ENCODE assay signal across 18 mouse cellular contexts in the genomic region with DNA sequence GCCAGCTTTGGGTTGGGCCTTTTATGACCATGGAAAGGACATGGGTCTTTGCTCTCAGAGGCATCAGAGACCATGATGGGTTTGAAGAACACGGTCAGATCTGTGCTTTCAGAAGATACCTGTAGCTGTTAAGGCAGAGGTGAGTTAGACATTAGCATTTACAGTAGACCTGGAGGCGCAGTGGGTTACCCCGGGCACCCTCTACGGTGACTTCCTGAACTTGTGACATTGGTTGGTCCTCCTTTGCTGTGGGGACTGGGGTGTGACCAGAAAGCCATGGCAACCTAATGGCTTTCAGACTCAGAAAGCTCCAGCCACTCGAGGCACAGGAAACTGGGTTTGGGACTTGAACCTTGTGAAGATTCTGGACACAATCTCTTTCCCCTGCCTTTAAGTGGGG. TPM values are rescaled to one million over a fixed set of nuclear protein-coding genes. Genes with fewer than 3 reads are reported as not detected.
A peak's percentile ranks its signal among the peaks of the same experiment; 100 is the strongest.
DNase-seq lines count a peak whose midpoint lies in the region; ATAC-seq lines count a peak whose summit lies in the region.
"Had no signal": no experiment of that assay in that cellular context is flagged by ENCODE, and none has a peak within 500 bp of the region (broad histone marks: within the 10 kb centered on the region; RNA-seq: fewer than 3 reads in every experiment).

No protein-coding gene starts in this region.

- peaks cover 21% of the 10 kb centered on the region for H3K4me1 ChIP-seq in heart, embryonic 10.5 days
- H3K4me1 ChIP-seq in liver, embryonic 12.5 days: peaks cover 81% of the 10 kb centered on the region
- peaks cover 68% of the 10 kb centered on the region for H3K4me1 ChIP-seq in liver, embryonic 16.5 days (ENCODE audit: control insufficient read depth, low read depth, low read length)
- H3K4me1 ChIP-seq in midbrain, embryonic 11.5 days (ENCODE audit: control insufficient read depth, insufficient read depth, low read length): peaks cover under 1% of the 10 kb centered on the region; the same call in 1 of the 2 replicates

- no peaks in the 10 kb centered on the region for H3K9me3 ChIP-seq in heart, embryonic 10.5 days
- no peaks in the 10 kb centered on the region for H3K9me3 ChIP-seq in liver, embryonic 12.5 days (replicated peaks)
- no peaks in the 10 kb centered on the region for H3K9me3 ChIP-seq in liver, embryonic 16.5 days (replicated peaks; ENCODE audit: control insufficient read depth, low read length)
- no peaks in the 10 kb centered on the region for H3K9me3 ChIP-seq in midbrain, embryonic 11.5 days (ENCODE audit: control insufficient read depth, low read length)
- H3K9me3 ChIP-seq: embryonic facial prominence, embryonic 15.5 days; forebrain, embryonic 12.5 days; hindbrain, embryonic 13.5 days had no signal

- H3K27me3 ChIP-seq in heart, embryonic 10.5 days (ENCODE audit: insufficient read depth, poor library complexity, severe bottlenecking): peaks cover 3% of the 10 kb centered on the region; the same call in 1 of the 2 replicates
- H3K27me3 ChIP-seq in liver, embryonic 12.5 days (replicated peaks): no peaks in the 10 kb centered on the region
- no peaks in the 10 kb centered on the region for H3K27me3 ChIP-seq in liver, embryonic 16.5 days (ENCODE audit: control insufficient read depth, insufficient read depth, low read depth, low read length)
- H3K27me3 ChIP-seq in midbrain, embryonic 11.5 days (ENCODE audit: control insufficient read depth, insufficient read depth, low read length): peaks cover 7% of the 10 kb centered on the region
- H3K27me3 ChIP-seq: embryonic facial prominence, embryonic 15.5 days had no signal

- ATAC-seq in liver, embryonic 12.5 days: no peak
- no peak for ATAC-seq in liver, embryonic 16.5 days (ENCODE audit: low read depth)
- no peak for ATAC-seq in midbrain, embryonic 11.5 days (ENCODE audit: low FRiP score)
- ATAC-seq: forebrain, embryonic 16.5 days; hindbrain, postnatal 0 days had no signal

- 88% methylated on average over 5 of the region's 5 CpGs for WGBS in heart, embryonic 10.5 days
- 76% methylated on average over 5 of the region's 5 CpGs for WGBS in liver, embryonic 12.5 days (ENCODE audit: insufficient replicate concordance)
- WGBS in liver, embryonic 16.5 days (ENCODE audit: insufficient replicate concordance): 77% methylated on average over 5 of the region's 5 CpGs
- 93% methylated on average over 5 of the region's 5 CpGs for WGBS in midbrain, embryonic 11.5 days

- H3K9ac ChIP-seq in liver, embryonic 12.5 days: peak overlapping the region; percentile 79
- peak overlapping the region; percentile 73 for H3K9ac ChIP-seq in liver, embryonic 16.5 days (ENCODE audit: low read depth, low read length)
- H3K9ac ChIP-seq in midbrain, embryonic 11.5 days (ENCODE audit: low read length): no peak overlapping the region
- H3K9ac ChIP-seq: embryonic facial prominence, embryonic 15.5 days; forebrain, embryonic 12.5 days; hindbrain, embryonic 13.5 days had no signal

- peak overlapping the region; percentile 81; the same call in 1 of the 2 replicates for H3K27ac ChIP-seq in heart, embryonic 10.5 days
- peak overlapping the region; percentile 99 for H3K27ac ChIP-seq in liver, embryonic 12.5 days
- peak overlapping the region; percentile 98 for H3K27ac ChIP-seq in liver, embryonic 16.5 days (ENCODE audit: low read length)
- H3K27ac ChIP-seq in midbrain, embryonic 11.5 days (ENCODE audit: low read depth, low read length): no peak overlapping the region
- H3K27ac ChIP-seq: embryonic facial prominence, embryonic 15.5 days; forebrain, embryonic 12.5 days; hindbrain, embryonic 13.5 days; hindbrain, postnatal 0 days had no signal

- no peak overlapping the region for H3K4me3 ChIP-seq in heart, embryonic 10.5 days
- H3K4me3 ChIP-seq in liver, embryonic 12.5 days: peak overlapping the region; percentile 44; the same call in 1 of the 2 replicates
- H3K4me3 ChIP-seq in liver, embryonic 16.5 days (ENCODE audit: low read depth, low read length): peak overlapping the region; percentile 49; the same call in 1 of the 2 replicates
- H3K4me3 ChIP-seq in midbrain, embryonic 11.5 days (ENCODE audit: low read depth, low read length): no peak overlapping the region
- H3K4me3 ChIP-seq: embryonic facial prominence, embryonic 15.5 days; forebrain, embryonic 12.5 days; hindbrain, embryonic 13.5 days had no signal

- H3K36me3 ChIP-seq in heart, embryonic 10.5 days: no peaks in the 10 kb centered on the region
- 0 out of 2 replicates have a peak, but pooled peaks cover 5% of the 10 kb centered on the region for H3K36me3 ChIP-seq in liver, embryonic 12.5 days
- no peaks in the 10 kb centered on the region for H3K36me3 ChIP-seq in liver, embryonic 16.5 days (ENCODE audit: control insufficient read depth, insufficient read depth)
- H3K36me3 ChIP-seq in midbrain, embryonic 11.5 days (ENCODE audit: control insufficient read depth, insufficient read depth, low read length): no peaks in the 10 kb centered on the region
- H3K36me3 ChIP-seq: embryonic facial prominence, embryonic 15.5 days; forebrain, embryonic 12.5 days; hindbrain, embryonic 13.5 days had no signal

- H3K4me2 ChIP-seq in liver, embryonic 12.5 days: peak overlapping the region; percentile 91
- peak overlapping the region; percentile 77 for H3K4me2 ChIP-seq in liver, embryonic 16.5 days (ENCODE audit: low read depth, low read length)
- H3K4me2 ChIP-seq in midbrain, embryonic 11.5 days: no peak overlapping the region
- H3K4me2 ChIP-seq: embryonic facial prominence, embryonic 15.5 days; forebrain, embryonic 12.5 days; hindbrain, embryonic 13.5 days had no signal

- DNase-seq in heart, embryonic 10.5 days (ENCODE audit: low spot score): no peak
- DNase-seq in heart, adult 9 months (ENCODE audit: low spot score in 2 of 2): no peak
- DNase-seq in c-Kit-negative CD71-positive TER-119-positive erythroid progenitor cells, embryonic 14.5 days (ENCODE audit: low read depth, low spot score): peak; percentile 37
- no peak for DNase-seq in cerebellum, adult 9-11 months
- DNase-seq in midbrain, embryonic 11.5 days (ENCODE audit: low spot score, missing footprints): no peak
- DNase-seq: adrenal gland, postnatal 10 days; cerebellum, adult 18-20 months; cerebellum, postnatal 14 days; embryo, embryonic 11 days; gastrocnemius, postnatal 25 days; heart, postnatal 4 days had no signal

RNA-seq across cellular contexts. Expression of a gene that starts 5.8 kb away (rescaled TPM):
- 9.4 and 10.7 TPM in 2 replicates for polyA plus RNA-seq in heart, embryonic 10.5 days (2016; fragmentation: Nextera tagmentation; extraction: Ambion mirVana)
- polyA plus RNA-seq in liver, embryonic 12.5 days (2016; fragmentation: Nextera tagmentation; extraction: Ambion mirVana): 12.9 and 13.7 TPM in 2 replicates
- 10.4 and 11.8 TPM in 2 replicates for polyA plus RNA-seq in liver, embryonic 16.5 days (2015; fragmentation: Nextera tagmentation; extraction: Ambion mirVana)
- 2.2 TPM in 2 replicates for polyA plus RNA-seq in midbrain, embryonic 11.5 days (2014; fragmentation: Nextera tagmentation; extraction: Ambion mirVana)

Comparison
In these comparisons a context has a peak if more than half of its experiments do, and no peak if none do; other contexts are left out.
1. H3K4me3 ChIP-seq: peak in liver, embryonic 12.5 days (single experiment) and liver, embryonic 16.5 days (single experiment); none in heart, embryonic 10.5 days (single experiment) and midbrain, embryonic 11.5 days (single experiment).